Mouse (Mus musculus): ENCODE measurements around the gene Spint4. TPM values are rescaled to one million over a fixed set of nuclear protein-coding genes. Genes with fewer than 3 reads are reported as not detected.

The Spint4 gene
- not detected for polyA plus RNA-seq (2017; shearing (Covaris generic))

GRCm38 (mm10) chr2:164698201-164698600 is at the start of gene Spint4:
Gene Spint4 (plus strand): TSS chr2:164698501.

GRCm38 (mm10) chr2:164655858-164656257 is 42.4 kb upstream of the Spint4 start, which contains the start of gene Wfdc10:
Gene Wfdc10 (plus strand): TSS chr2:164656046.

GRCm38 (mm10) chr2:164656483-164656882 is 41.8 kb upstream of the Spint4 start, which contains the start of gene Wfdc9:
Gene Wfdc9 (minus strand): TSS chr2:164656583.

GRCm38 (mm10) chr2:164673987-164674386 is 24.3 kb upstream of the Spint4 start, which contains the start of gene Wfdc11:
Gene Wfdc11 (minus strand): TSS chr2:164674087.

GRCm38 (mm10) chr2:164684807-164685206 is 13.5 kb upstream of the Spint4 start, which contains the start of gene Wfdc13:
Gene Wfdc13 (plus strand): TSS chr2:164685107.

GRCm38 (mm10) chr2:164715005-164715404 is 16.7 kb downstream of the Spint4 start, which contains the start of gene Spint5:
Gene Spint5 (plus strand): TSS chr2:164715305.

GRCm38 (mm10) chr2:164745843-164746479 is 47.7 kb downstream of the Spint4 start, which contains the start of the genes Wfdc3 and Dnttip1:
Gene Wfdc3 (minus strand): TSS chr2:164745931.
Gene Dnttip1 (plus strand): TSS chr2:164745983.

Other genes starting within 250 kb of the Spint4 start
- 101 TPM for gene Sys1, start 241.5 kb upstream of the Spint4 start, polyA plus RNA-seq (2017; shearing (Covaris generic))
- 5.4 TPM for gene Gm20458, start 237.5 kb upstream of the Spint4 start, polyA plus RNA-seq (2017; shearing (Covaris generic))
- not detected for gene Trp53tg5, start 224.8 kb upstream of the Spint4 start, polyA plus RNA-seq (2017; shearing (Covaris generic))
- gene Dbndd2, start 212.4 kb upstream of the Spint4 start, polyA plus RNA-seq (2017; shearing (Covaris generic)): 0.53 TPM
- gene Pigt, start 201.0 kb upstream of the Spint4 start, polyA plus RNA-seq (2017; shearing (Covaris generic)): 16.2 TPM
- not detected for gene Wfdc2, start 136.1 kb upstream of the Spint4 start, polyA plus RNA-seq (2017; shearing (Covaris generic))
- gene Spint3, start 125.0 kb upstream of the Spint4 start, polyA plus RNA-seq (2017; shearing (Covaris generic)): not detected
- not detected for gene Wfdc6a, start 113.1 kb upstream of the Spint4 start, polyA plus RNA-seq (2017; shearing (Covaris generic))
- not detected for gene Eppin, start 104.9 kb upstream of the Spint4 start, polyA plus RNA-seq (2017; shearing (Covaris generic))
- not detected for gene Wfdc6b, start 85.0 kb upstream of the Spint4 start, polyA plus RNA-seq (2017; shearing (Covaris generic))
- gene Wfdc8, start 84.9 kb upstream of the Spint4 start, polyA plus RNA-seq (2017; shearing (Covaris generic)): not detected
- gene Wfdc16, start 59.7 kb upstream of the Spint4 start, polyA plus RNA-seq (2017; shearing (Covaris generic)): not detected
- gene Wfdc10, start 42.5 kb upstream of the Spint4 start, polyA plus RNA-seq (2017; shearing (Covaris generic)): not detected
- gene Wfdc9, start 41.9 kb upstream of the Spint4 start, polyA plus RNA-seq (2017; shearing (Covaris generic)): not detected
- gene Wfdc11, start 24.4 kb upstream of the Spint4 start, polyA plus RNA-seq (2017; shearing (Covaris generic)): not detected
- not detected for gene Wfdc13, start 13.4 kb upstream of the Spint4 start, polyA plus RNA-seq (2017; shearing (Covaris generic))
- not detected for gene Spint5, start 16.8 kb downstream of the Spint4 start, polyA plus RNA-seq (2017; shearing (Covaris generic))
- gene Wfdc3, start 47.4 kb downstream of the Spint4 start, polyA plus RNA-seq (2017; shearing (Covaris generic)): not detected
- 68.5 TPM for gene Dnttip1, start 47.5 kb downstream of the Spint4 start, polyA plus RNA-seq (2017; shearing (Covaris generic))
- 0.45 TPM for gene Ube2c, start 71.4 kb downstream of the Spint4 start, polyA plus RNA-seq (2017; shearing (Covaris generic))
- gene Tnnc2, start 81.5 kb downstream of the Spint4 start, polyA plus RNA-seq (2017; shearing (Covaris generic)): not detected
- gene Snx21, start 87.3 kb downstream of the Spint4 start, polyA plus RNA-seq (2017; shearing (Covaris generic)): 5.0 TPM
- 24.1 TPM for gene Acot8, start 106.4 kb downstream of the Spint4 start, polyA plus RNA-seq (2017; shearing (Covaris generic))
- 2.2 TPM for gene Zswim3, start 106.6 kb downstream of the Spint4 start, polyA plus RNA-seq (2017; shearing (Covaris generic))
- 21.6 TPM for gene Zswim1, start 124.2 kb downstream of the Spint4 start, polyA plus RNA-seq (2017; shearing (Covaris generic))
- not detected for gene Spata25, start 130.0 kb downstream of the Spint4 start, polyA plus RNA-seq (2017; shearing (Covaris generic))
- 109 TPM for gene Ctsa, start 134.4 kb downstream of the Spint4 start, polyA plus RNA-seq (2017; shearing (Covaris generic))
- gene Neurl2, start 135.0 kb downstream of the Spint4 start, polyA plus RNA-seq (2017; shearing (Covaris generic)): 1.9 TPM
- gene Pltp, start 159.2 kb downstream of the Spint4 start, polyA plus RNA-seq (2017; shearing (Covaris generic)): 0.31 TPM
- gene Pcif1, start 180.8 kb downstream of the Spint4 start, polyA plus RNA-seq (2017; shearing (Covaris generic)): 160 TPM
- gene Zfp335, start 213.3 kb downstream of the Spint4 start, polyA plus RNA-seq (2017; shearing (Covaris generic)): 48.9 TPM
- not detected for gene Mmp9, start 242.3 kb downstream of the Spint4 start, polyA plus RNA-seq (2017; shearing (Covaris generic))

All from naive thymus-derived CD4-positive, alpha-beta T cell, adult 5 months (primary cell).